Mouse (Mus musculus) heart, embryonic 11.5 days (tissue): ENCODE results near the gene Cdk14. TPM values are rescaled to one million over a fixed set of nuclear protein-coding genes. Genes with fewer than 3 reads are reported as not detected.

Source experiments
- ATAC-seq: fragments of 200-750 bp; cut with Nextera tagmentation; replicated peaks from 2 replicates; pipeline ENCODE4 v1.8.0; 2017; ENCODE audit warnings: moderate library complexity; ENCODE audit not compliant: insufficient number of reproducible peaks, low FRiP score, low TSS enrichment
- H3K27ac ChIP-seq: fragments of 300-500 bp; sonication (generic); 2 replicates; pipeline ENCODE4 v1.5.1; 2014; ENCODE audit warnings: mild to moderate bottlenecking, low read depth, low read length
- H3K27me3 ChIP-seq: fragments of 300-500 bp; sonication (generic); 2 replicates; pipeline ENCODE4 v1.6.1; 2014; ENCODE audit warnings: mild to moderate bottlenecking, low read length, mixed read lengths; ENCODE audit not compliant: control insufficient read depth, insufficient read depth
- H3K36me3 ChIP-seq: fragments of 300-500 bp; sonication (generic); 2 replicates; pipeline ENCODE4 v1.6.1; 2014; ENCODE audit warnings: mild to moderate bottlenecking, low read length, moderate library complexity, mixed read lengths; ENCODE audit not compliant: control insufficient read depth, insufficient read depth
- H3K4me1 ChIP-seq: fragments of 300-500 bp; sonication (generic); 2 replicates; pipeline ENCODE4 v1.6.1; 2014; ENCODE audit warnings: low read length; ENCODE audit not compliant: control insufficient read depth, insufficient read depth
- H3K4me2 ChIP-seq: fragments of 300-500 bp; sonication (generic); 2 replicates; pipeline ENCODE4 v1.6.1; 2014; ENCODE audit warnings: mild to moderate bottlenecking, moderate library complexity
- H3K4me3 ChIP-seq: fragments of 300-500 bp; sonication (generic); 2 replicates; pipeline ENCODE4 v1.5.1; 2014; ENCODE audit warnings: low read depth, low read length
- H3K9ac ChIP-seq: fragments of 300-500 bp; sonication (generic); 2 replicates; pipeline ENCODE4 v1.6.1; 2014; ENCODE audit warnings: mild to moderate bottlenecking, low read depth, low read length, moderate library complexity
- H3K9me3 ChIP-seq: fragments of 300-500 bp; sonication (generic); replicated peaks from 2 replicates; pipeline ENCODE4 v1.6.1; 2016; ENCODE audit warnings: low read length; ENCODE audit not compliant: control insufficient read depth
- WGBS: fragments of 180-500 bp; shearing (Covaris S2); extraction: QIAGEN DNeasy Blood & Tissue Kit; methylation state at CpG from one replicate; pipeline ENCODE4 v1.1.7; 2014; ENCODE audit not compliant: insufficient replicate concordance; 5-methylcytosine and 5-hydroxymethylcytosine counted together
- polyA plus RNA-seq: library from polyadenylated mRNA; unstranded; fragments of >200 nt; fragmentation: Nextera tagmentation; extraction: Ambion mirVana; gene quantifications from 2 replicates; pipeline ENCODE4 v1.2.1, GENCODE M21; 2014

Cdk14 gene
- polyA plus RNA-seq, 1 experiment from 2014 or later: 20.1 TPM

DNA sequence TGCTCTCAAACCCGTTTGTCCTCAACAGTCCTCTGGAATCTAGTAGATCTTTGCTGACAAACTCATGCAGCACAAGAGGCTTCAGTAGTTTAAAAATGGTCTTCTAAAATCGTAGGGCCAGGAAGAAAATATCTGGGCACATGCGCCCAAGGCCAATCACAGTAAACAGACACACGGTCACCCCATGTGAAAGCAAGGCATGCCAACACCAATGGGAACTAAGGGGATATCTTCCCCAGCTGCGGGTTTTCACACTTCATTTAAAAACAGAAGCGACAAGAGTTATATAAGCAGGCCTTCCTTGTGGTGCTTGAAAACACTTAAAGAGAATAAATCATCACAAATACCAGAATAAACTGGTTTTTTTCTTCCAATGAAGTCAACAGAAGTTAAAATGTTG lies 165.7 kb downstream of the Cdk14 start:
- 78% methylated on average over 6 of the region's 6 CpGs for WGBS
- Histone ChIP-seq H3K36me3 (no peaks in the 10 kb centered on the region), H3K27ac (no peak overlapping the region), H3K9me3 (no peaks in the 10 kb centered on the region), H3K27me3 (no peaks in the 10 kb centered on the region), H3K4me3 (no peak overlapping the region), H3K9ac (no peak overlapping the region), H3K4me1 (peaks cover 8% of the 10 kb centered on the region), H3K4me2 (no peak overlapping the region)
- no peak for ATAC-seq

DNA sequence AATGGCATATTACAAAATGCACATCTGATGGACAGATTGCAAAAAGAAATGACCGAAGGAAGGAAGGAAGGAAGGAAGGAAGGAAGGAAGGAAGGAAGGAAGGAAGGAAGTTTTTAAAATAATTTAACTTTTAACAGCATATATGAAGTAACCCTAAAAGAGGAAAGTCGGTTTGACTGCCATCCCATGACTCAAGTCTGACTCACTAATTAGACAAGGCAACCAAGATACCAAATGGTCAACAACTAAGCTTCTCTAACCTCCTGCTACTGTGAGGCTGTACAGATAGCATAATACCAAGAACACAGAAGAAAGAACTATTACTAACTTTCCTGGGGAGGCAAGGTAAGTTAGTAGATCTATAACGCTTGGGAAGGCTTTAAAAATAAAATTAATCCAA lies 166.9 kb downstream of the Cdk14 start:
- Histone ChIP-seq H3K36me3 (0 out of 2 replicates have a peak, but pooled peaks cover 2% of the 10 kb centered on the region), H3K4me3 (no peak overlapping the region), H3K9me3 (no peaks in the 10 kb centered on the region), H3K27me3 (no peaks in the 10 kb centered on the region), H3K9ac (no peak overlapping the region), H3K27ac (no peak overlapping the region), H3K4me2 (no peak overlapping the region), H3K4me1 (peaks cover 4% of the 10 kb centered on the region)
- 88% methylated on average over 3 of the region's 3 CpGs for WGBS
- no peak for ATAC-seq

DNA sequence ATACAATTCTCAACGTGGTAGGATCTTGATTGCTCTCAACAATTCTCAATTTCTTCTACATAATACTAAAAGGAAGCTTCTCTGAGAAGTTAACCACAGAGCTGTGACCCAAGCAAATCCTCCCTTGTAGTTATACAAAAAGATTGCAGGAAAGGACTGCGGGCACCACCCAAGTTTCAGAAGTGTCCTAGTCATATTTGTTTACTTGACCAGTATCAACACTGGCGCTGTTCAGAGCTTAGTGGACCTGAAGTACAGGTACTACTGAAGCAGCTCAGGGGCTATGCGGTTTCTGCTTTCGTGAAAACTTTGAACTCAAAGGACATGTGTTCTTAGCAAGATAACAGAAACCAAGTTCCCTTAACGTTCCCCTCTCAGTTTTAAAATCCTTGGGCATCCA lies 172.4 kb downstream of the Cdk14 start:
- H3K36me3 ChIP-seq: 0 out of 2 replicates have a peak, but pooled peaks cover 3% of the 10 kb centered on the region
- H3K9me3 ChIP-seq: no peaks in the 10 kb centered on the region
- no peak overlapping the region for H3K4me3 ChIP-seq
- H3K27me3 ChIP-seq: no peaks in the 10 kb centered on the region
- no peak overlapping the region for H3K4me2 ChIP-seq
- H3K27ac ChIP-seq: no peak overlapping the region
- H3K4me1 ChIP-seq: no peaks in the 10 kb centered on the region
- WGBS: 84% methylated on average over 6 of the region's 6 CpGs
- ATAC-seq: no peak
- no peak overlapping the region for H3K9ac ChIP-seq

DNA sequence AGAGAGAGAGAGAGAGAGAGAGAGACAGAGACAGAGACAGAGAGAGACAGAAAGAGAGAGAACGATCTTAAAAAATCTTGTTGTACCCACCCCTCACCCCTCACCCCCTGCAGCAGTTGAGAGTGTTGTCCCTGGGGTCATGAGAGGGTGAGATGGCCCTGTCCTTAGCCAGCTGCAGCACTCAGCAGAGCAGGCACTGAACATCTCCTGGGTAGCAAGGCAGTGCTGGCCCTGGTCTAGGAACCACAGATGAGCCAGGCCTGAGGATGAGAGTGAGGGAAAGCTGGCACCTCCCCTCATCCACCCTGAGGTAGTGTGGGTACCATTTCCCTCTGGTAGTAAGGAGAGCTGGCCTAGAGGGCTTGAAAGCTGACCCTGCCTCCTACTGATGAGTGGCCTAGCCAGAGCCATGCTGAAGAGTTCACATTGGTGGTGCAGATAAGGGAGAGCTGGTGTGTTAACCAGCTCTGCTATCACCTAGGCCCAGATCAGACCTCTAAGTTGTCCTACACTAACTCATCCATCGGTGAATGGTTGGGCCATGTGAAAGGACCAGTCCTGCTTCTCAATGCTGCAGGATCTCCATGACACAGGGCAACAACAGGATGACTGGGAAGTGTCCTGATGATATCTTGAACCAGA lies 173.5 kb downstream of the Cdk14 start:
- 91% methylated on average over 2 of the region's 2 CpGs for WGBS
- ATAC-seq: no peak
- Histone ChIP-seq H3K9ac (no peak overlapping the region), H3K27ac (no peak overlapping the region), H3K9me3 (no peaks in the 10 kb centered on the region), H3K36me3 (0 out of 2 replicates have a peak, but pooled peaks cover 3% of the 10 kb centered on the region), H3K4me2 (no peak overlapping the region), H3K4me1 (no peaks in the 10 kb centered on the region), H3K4me3 (no peak overlapping the region), H3K27me3 (no peaks in the 10 kb centered on the region)

DNA sequence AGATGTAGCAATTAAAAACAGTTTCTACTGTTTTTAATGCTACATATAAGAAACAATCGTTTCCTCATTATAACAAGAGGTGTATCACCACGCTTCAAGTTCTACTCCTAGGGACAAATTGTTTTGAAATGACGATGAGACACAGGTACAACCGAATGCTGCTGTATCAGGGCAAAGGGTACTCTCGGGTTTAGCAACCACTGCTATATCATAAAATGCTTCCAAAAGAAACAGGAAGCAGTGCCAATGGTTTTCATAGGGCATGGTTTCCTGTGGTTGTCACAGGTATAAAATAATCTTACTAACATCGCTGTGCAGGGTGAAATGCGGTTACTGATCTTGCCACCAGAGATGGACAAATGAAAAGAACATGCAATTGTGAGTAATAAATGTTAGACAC lies 174.9 kb downstream of the Cdk14 start:
- Histone ChIP-seq H3K36me3 (0 out of 2 replicates have a peak, but pooled peaks cover 3% of the 10 kb centered on the region), H3K9me3 (no peaks in the 10 kb centered on the region), H3K4me3 (no peak overlapping the region), H3K27me3 (no peaks in the 10 kb centered on the region), H3K9ac (no peak overlapping the region), H3K27ac (no peak overlapping the region), H3K4me1 (no peaks in the 10 kb centered on the region), H3K4me2 (no peak overlapping the region)
- no peak for ATAC-seq
- WGBS: 88% methylated on average over 7 of the region's 7 CpGs

DNA sequence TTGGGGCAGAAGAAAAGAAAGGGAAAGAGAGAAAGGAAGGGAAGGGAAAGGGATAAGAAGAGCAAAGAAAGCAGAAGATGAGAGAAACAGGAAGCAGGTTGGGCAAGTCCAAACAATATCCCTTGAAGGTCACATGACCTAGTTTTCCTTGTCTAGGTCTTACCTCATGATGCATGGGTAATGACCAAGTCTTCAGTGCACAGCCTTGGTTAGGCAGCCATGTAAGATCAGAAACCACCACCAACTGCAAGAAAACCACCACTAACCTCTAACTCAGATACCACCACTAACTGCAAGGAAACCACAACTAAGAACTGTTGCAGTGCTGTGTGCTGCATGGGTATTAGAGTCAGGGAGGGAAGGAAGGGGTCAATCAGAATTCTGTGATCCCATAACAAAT lies 176.5 kb downstream of the Cdk14 start:
- H3K4me3 ChIP-seq: no peak overlapping the region
- H3K27ac ChIP-seq: no peak overlapping the region
- no peaks in the 10 kb centered on the region for H3K9me3 ChIP-seq
- no peaks in the 10 kb centered on the region for H3K27me3 ChIP-seq
- no peak overlapping the region for H3K9ac ChIP-seq
- no peaks in the 10 kb centered on the region for H3K4me1 ChIP-seq
- no peak overlapping the region for H3K4me2 ChIP-seq
- H3K36me3 ChIP-seq: 0 out of 2 replicates have a peak, but pooled peaks cover 3% of the 10 kb centered on the region
- no peak for ATAC-seq

DNA sequence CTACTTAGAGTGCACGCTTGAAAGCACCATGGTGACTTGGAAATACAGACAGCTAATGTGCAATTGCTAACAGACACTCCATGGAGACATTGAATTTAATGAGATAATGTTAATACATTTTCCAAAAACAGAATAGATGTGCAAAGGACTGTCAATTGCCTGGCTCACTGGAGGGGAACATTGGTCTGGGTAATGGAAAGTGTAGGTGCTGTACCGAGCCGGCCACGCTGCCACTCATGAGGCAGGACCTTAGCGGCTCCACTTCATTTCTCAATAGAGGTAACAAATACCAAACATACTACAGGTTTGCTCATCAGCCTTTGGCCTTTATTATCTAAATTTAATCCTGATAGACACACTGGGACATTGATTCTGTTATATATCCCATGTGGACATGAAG lies 177.4 kb downstream of the Cdk14 start:
- Histone ChIP-seq H3K36me3 (no peaks in the 10 kb centered on the region), H3K4me3 (no peak overlapping the region), H3K4me2 (no peak overlapping the region), H3K27ac (no peak overlapping the region), H3K4me1 (no peaks in the 10 kb centered on the region), H3K27me3 (no peaks in the 10 kb centered on the region), H3K9me3 (no peaks in the 10 kb centered on the region), H3K9ac (no peak overlapping the region)
- WGBS: 83% methylated on average over 5 of the region's 5 CpGs
- no peak for ATAC-seq

DNA sequence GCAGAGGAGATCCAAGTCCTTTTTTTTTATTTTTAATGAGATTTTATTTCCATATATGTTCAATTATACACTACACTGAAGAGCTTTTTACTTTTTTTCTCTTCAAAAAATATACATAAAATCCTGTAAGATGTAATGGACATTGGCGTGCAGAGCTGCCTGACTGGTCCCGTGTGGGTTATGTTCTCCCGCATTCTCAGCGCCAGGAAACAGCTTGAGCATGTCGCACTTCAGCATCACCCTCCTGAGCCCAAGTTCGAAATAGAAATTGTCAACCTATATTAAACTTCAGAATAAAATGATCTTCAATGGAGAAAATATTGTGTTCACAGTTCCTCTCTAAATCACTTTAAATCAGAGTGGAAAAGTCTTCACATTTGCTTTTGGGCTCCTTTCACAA lies 179.0 kb downstream of the Cdk14 start:
- Histone ChIP-seq H3K9ac (no peak overlapping the region), H3K4me3 (no peak overlapping the region), H3K9me3 (no peaks in the 10 kb centered on the region), H3K4me2 (no peak overlapping the region), H3K27ac (no peak overlapping the region), H3K36me3 (no peaks in the 10 kb centered on the region), H3K27me3 (no peaks in the 10 kb centered on the region), H3K4me1 (no peaks in the 10 kb centered on the region)
- no peak for ATAC-seq
- WGBS: 92% methylated on average over 6 of the region's 6 CpGs

DNA sequence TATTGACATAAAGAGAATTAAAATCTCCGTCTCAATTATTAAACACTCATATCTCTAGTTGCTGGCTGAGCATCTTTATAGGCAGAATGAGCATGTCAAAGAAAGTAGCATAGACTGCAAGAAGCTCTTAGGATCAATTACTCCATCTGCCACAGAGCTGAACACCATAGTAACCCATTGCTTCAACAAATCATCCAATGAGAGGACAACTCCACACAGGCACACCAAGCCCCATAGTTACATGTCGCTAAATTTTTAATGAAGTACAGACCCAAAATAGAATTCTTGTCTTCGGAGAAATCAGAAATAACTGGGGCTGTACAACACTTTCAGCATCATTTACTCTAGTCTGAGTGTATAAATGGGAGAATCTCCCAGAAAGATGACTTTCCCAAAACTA lies 180.0 kb downstream of the Cdk14 start:
- no peak overlapping the region for H3K9ac ChIP-seq
- H3K27ac ChIP-seq: no peak overlapping the region

More for the DNA sequence above, 180.0 kb downstream of the Cdk14 start:
- no peaks in the 10 kb centered on the region for H3K9me3 ChIP-seq
- no peak for ATAC-seq
- no peak overlapping the region for H3K4me2 ChIP-seq
- H3K4me1 ChIP-seq: no peaks in the 10 kb centered on the region
- WGBS: 87% methylated on average over 3 of the region's 3 CpGs
- H3K36me3 ChIP-seq: no peaks in the 10 kb centered on the region
- no peaks in the 10 kb centered on the region for H3K27me3 ChIP-seq
- H3K4me3 ChIP-seq: no peak overlapping the region
